Mouse (Mus musculus) liver, adult 2 months (tissue): Measurements from ENCODE around the gene Ttc29. TPM values are rescaled to one million over a fixed set of nuclear protein-coding genes. Genes with fewer than 3 reads are reported as not detected.

Experiments
- DNase-seq: peaks from one replicate; pipeline ENCODE4 v3.0.0-alpha.2; 2011; ENCODE audit warnings: low read depth, low spot score; ENCODE audit errors: extremely low read depth
- H3K27ac ChIP-seq: fragments of 200-500 bp; replicated peaks from 2 replicates; pipeline ENCODE4 v1.5.1; 2012; ENCODE audit warnings: low read depth, mild to moderate bottlenecking, control low read depth, inconsistent platforms, low read length; ENCODE audit not compliant: insufficient read depth
- H3K27me3 ChIP-seq: fragments of 200-500 bp; 2 replicates; pipeline ENCODE4 v1.6.1; 2012; ENCODE audit warnings: mild to moderate bottlenecking, moderate library complexity, low read length, inconsistent platforms; ENCODE audit not compliant: control insufficient read depth, insufficient read depth
- H3K36me3 ChIP-seq: fragments of 200-500 bp; 2 replicates; pipeline ENCODE4 v1.6.1; 2012; ENCODE audit warnings: low read length, inconsistent platforms; ENCODE audit not compliant: control insufficient read depth, insufficient read depth
- H3K4me1 ChIP-seq: fragments of 200-500 bp; 2 replicates; pipeline ENCODE4 v1.6.1; 2011; ENCODE audit warnings: low read length; ENCODE audit not compliant: control insufficient read depth, insufficient read depth
- H3K4me3 ChIP-seq: fragments of 200-500 bp; 2 replicates; pipeline ENCODE4 v1.5.1; 2011; ENCODE audit warnings: low read depth, mild to moderate bottlenecking, control low read depth, low read length, moderate library complexity; ENCODE audit not compliant: insufficient read depth
- H3K79me2 ChIP-seq: fragments of 200-500 bp; 2 replicates; pipeline ENCODE4 v1.6.1; 2012; ENCODE audit warnings: inconsistent platforms, mild to moderate bottlenecking, low read length, moderate library complexity; ENCODE audit not compliant: control insufficient read depth, insufficient read depth
- H3K9ac ChIP-seq: fragments of 200-500 bp; 2 replicates; pipeline ENCODE4 v1.6.1; 2012; ENCODE audit warnings: low read depth, mild to moderate bottlenecking, control low read depth, inconsistent platforms, low read length
- CTCF ChIP-seq: fragments of 200-500 bp; IDR thresholded peaks from 2 replicates; pipeline ENCODE4 v1.5.1; 2011; ENCODE audit warnings: low read depth, low read length, control low read depth
- POLR2A ChIP-seq: fragments of 200-500 bp; IDR thresholded peaks from 2 replicates; pipeline ENCODE4 v1.6.1; 2011; ENCODE audit warnings: low read length, control low read depth; ENCODE audit not compliant: insufficient read depth; ENCODE audit errors: extremely low read depth
- WGBS: fragments of 180-500 bp; shearing (Covaris S2); methylation state at CpG from one replicate; pipeline ENCODE4 v1.1.7; 2018; 5-methylcytosine and 5-hydroxymethylcytosine counted together
- polyA plus RNA-seq: library from polyadenylated mRNA; depleted of rRNA; stranded (reverse); fragments of >200 nt; gene quantifications from 2 replicates; pipeline ENCODE4 v1.2.3, GENCODE M21; 2012
- total RNA-seq: library from RNA; depleted of rRNA; stranded (reverse); fragments of >200 nt; gene quantifications from 2 replicates; pipeline ENCODE4 v1.2.3, GENCODE M21; 2014

The Ttc29 gene
- total and polyA plus RNA-seq, 2 experiments: not detected

DNA sequence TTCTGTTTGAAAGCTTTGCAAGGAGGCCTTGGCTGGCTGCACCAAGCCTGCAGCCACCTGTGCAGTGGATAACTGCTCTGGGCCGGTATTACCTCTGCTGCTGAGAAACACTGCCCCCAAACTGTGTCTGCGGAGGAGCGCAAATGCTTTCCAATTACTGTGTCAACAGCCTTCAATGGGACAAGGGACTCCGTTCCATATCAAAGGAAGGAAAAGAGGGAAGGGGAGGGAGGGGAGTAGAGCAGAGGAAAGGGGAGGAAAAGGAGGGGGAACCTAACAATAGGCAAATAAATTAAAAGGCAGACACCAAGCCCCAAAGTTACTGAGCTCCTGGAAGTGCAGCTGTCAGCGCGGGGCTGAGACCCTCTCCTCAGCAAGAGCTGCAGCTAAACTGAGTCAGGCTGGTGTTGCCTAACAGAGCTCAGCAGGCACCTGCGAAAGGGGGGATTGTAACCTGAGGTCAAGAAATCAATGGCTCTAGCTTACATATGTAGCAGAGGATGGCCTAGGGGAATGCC, 54.9 kb downstream of the Ttc29 start:
- H3K9ac ChIP-seq: no peak overlapping the region
- no peak overlapping the region for H3K27ac ChIP-seq
- TF ChIP-seq CTCF (no peak), POLR2A (no peak)
- no peaks in the 10 kb centered on the region for H3K79me2 ChIP-seq
- H3K27me3 ChIP-seq: no peaks in the 10 kb centered on the region
- no peak for DNase-seq
- no peak overlapping the region for H3K4me3 ChIP-seq
- no peaks in the 10 kb centered on the region for H3K36me3 ChIP-seq
- 25% methylated on average over 7 of the region's 7 CpGs for WGBS
- no peaks in the 10 kb centered on the region for H3K4me1 ChIP-seq

DNA sequence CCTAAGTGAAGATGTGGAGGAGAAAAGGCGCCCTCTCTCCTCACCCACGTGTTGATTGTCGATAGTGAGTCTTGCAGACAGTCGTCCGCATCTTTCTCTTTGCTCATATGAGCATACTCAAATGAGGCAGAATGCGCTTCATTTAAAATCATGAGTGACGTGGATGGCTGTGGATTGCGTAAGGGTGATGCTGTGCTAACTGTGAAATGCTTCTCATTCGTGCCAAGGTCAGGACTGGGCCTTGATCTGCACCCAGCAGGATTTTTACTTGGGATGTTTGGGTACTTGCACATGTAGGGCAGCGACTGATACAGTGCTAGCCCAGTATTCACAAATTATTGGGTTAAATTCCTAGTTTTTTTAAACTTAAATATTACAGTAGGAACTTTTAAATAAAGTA, 56.2 kb downstream of the Ttc29 start:
- H3K36me3 ChIP-seq: no peaks in the 10 kb centered on the region
- 72% methylated on average over 10 of the region's 10 CpGs for WGBS
- no peak overlapping the region for H3K9ac ChIP-seq
- no peaks in the 10 kb centered on the region for H3K79me2 ChIP-seq
- no peaks in the 10 kb centered on the region for H3K4me1 ChIP-seq
- H3K27ac ChIP-seq: no peak overlapping the region
- TF ChIP-seq POLR2A: no peak
- TF ChIP-seq CTCF: no peak
- DNase-seq: peak; percentile 1
- H3K27me3 ChIP-seq: no peaks in the 10 kb centered on the region
- no peak overlapping the region for H3K4me3 ChIP-seq

DNA sequence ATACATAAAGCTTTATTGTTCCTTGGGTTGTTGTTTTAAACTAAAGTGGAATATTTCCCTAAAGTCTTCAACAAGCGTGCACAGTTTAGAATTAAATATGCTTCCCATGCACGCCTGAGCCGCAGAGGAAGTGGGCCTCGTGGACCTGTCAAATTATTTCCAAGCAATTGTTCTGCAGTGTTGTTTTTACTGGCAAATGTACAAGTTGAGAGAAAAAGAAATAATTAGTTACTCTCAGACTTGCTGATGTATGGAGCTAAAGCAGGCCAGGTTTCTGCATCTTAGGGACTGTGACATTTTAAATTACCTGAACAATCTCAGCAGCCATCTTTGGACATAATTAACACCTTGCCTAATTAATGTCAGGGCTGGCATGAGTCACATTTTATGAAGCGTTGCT, 58.3 kb downstream of the Ttc29 start:
- WGBS: 78% methylated on average over 5 of the region's 5 CpGs
- no peak overlapping the region for H3K9ac ChIP-seq
- TF ChIP-seq CTCF: no peak
- TF ChIP-seq POLR2A: no peak

DNA sequence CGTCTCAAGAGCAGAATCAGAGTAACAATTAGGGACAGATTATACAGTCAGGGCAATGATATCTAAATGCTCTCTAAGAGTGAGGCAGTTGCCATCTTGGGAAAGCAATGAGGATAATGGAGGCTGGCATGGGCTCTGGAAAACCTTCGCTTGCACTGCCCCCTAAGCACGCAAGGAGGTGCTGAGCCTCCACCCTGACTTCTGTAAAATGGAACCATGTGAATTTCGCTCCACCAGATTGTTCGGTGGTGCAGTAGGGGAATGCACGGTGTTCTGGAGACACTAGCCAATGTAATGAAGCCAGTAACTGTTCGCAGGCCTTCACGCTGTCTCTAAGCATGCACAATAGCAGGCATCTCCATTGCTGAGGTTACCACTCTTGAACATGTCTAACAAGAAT, 63.0 kb downstream of the Ttc29 start:
- no peaks in the 10 kb centered on the region for H3K27me3 ChIP-seq
- H3K9ac ChIP-seq: no peak overlapping the region
- no peak for TF ChIP-seq CTCF
- TF ChIP-seq POLR2A: no peak
- H3K79me2 ChIP-seq: no peaks in the 10 kb centered on the region
- 80% methylated on average over 8 of the region's 8 CpGs for WGBS
- DNase-seq: no peak
- H3K4me3 ChIP-seq: no peak overlapping the region
- H3K36me3 ChIP-seq: no peaks in the 10 kb centered on the region
- no peak overlapping the region for H3K27ac ChIP-seq
- no peaks in the 10 kb centered on the region for H3K4me1 ChIP-seq

More for the DNA sequence above, 58.3 kb downstream of the Ttc29 start:
- H3K27me3 ChIP-seq: no peaks in the 10 kb centered on the region
- no peak overlapping the region for H3K4me3 ChIP-seq
- no peaks in the 10 kb centered on the region for H3K79me2 ChIP-seq
- H3K36me3 ChIP-seq: no peaks in the 10 kb centered on the region
- no peak overlapping the region for H3K27ac ChIP-seq
- H3K4me1 ChIP-seq: no peaks in the 10 kb centered on the region
- DNase-seq: no peak

DNA sequence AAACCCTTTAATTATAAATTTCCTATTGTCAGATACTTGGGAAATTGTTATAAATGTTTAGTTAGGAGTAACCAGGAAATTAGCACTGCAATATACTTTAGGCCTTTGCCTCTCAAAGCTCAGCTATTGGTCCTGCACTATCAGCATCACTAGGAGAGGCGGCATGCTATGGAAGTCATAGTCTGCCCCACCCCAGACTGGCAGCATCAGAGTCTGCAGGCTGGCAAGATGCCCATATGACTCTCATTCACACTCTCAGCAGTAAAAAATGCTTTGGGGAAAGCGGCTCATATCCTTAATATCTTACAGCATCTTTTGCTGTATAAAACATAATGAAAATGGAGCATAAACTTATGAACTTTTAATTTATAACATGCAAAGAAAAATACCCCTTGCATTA, 64.3 kb downstream of the Ttc29 start:
- Histone ChIP-seq H3K27ac (no peak overlapping the region), H3K9ac (no peak overlapping the region), H3K36me3 (no peaks in the 10 kb centered on the region), H3K4me3 (no peak overlapping the region), H3K79me2 (no peaks in the 10 kb centered on the region), H3K27me3 (no peaks in the 10 kb centered on the region), H3K4me1 (no peaks in the 10 kb centered on the region)
- 84% methylated on average over 2 of the region's 2 CpGs for WGBS
- DNase-seq: no peak
- TF ChIP-seq POLR2A (no peak), CTCF (no peak)

DNA sequence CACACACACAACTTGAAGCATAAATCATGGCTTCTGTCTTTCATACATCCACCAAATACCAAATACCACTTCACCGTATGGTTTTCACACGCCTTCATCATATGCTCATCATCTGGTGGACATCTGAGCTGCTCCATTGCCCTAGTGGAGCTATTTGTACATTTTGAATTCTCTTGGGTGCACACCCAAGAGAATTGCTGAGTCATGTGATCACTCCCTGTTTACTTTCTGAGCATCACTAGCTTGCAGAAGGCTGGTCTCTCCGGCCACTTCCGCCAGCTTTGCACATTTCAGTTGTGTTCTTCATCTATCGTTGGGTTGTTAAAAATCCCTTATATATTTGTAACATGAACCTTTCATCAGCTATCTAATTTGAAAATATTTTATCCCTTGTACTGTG, 65.5 kb downstream of the Ttc29 start:
- no peak for TF ChIP-seq CTCF
- no peak for TF ChIP-seq POLR2A
- no peak overlapping the region for H3K4me3 ChIP-seq
- H3K9ac ChIP-seq: no peak overlapping the region
- H3K36me3 ChIP-seq: no peaks in the 10 kb centered on the region
- 88% methylated on average over 5 of the region's 5 CpGs for WGBS
- H3K79me2 ChIP-seq: no peaks in the 10 kb centered on the region
- no peak overlapping the region for H3K27ac ChIP-seq
- no peaks in the 10 kb centered on the region for H3K4me1 ChIP-seq
- no peaks in the 10 kb centered on the region for H3K27me3 ChIP-seq
- no peak for DNase-seq
